Mouse (Mus musculus) megakaryocyte-erythroid progenitor cell, adult 5-6 weeks (primary cell): ENCODE measurements around the gene Dcaf6. TPM values are rescaled to one million over a fixed set of nuclear protein-coding genes. Genes with fewer than 3 reads are reported as not detected.

ENCODE experiments used
- ATAC-seq: replicated peaks from 2 replicates; pipeline ENCODE4 v1.8.0; 2016; ENCODE audit warnings: mild to moderate bottlenecking, inconsistent platforms; ENCODE audit not compliant: severe bottlenecking, poor library complexity, low FRiP score, low TSS enrichment
- total RNA-seq, 2 experiments: library from RNA; stranded (forward) in 1 of 2; stranded (reverse) in 1 of 2; fragments of 200-1000, 215-1000 nt in 1 of 2; fragments of >200 nt in 1 of 2; fragmentation: Nextera tagmentation in 1 of 2; gene quantifications; 2 replicates each; pipeline ENCODE4 v1.2.3; 2014 to 2017

The Dcaf6 gene
- total RNA-seq, 2 experiments from 2014 or later: 21.3 to 22.0 TPM

- ATAC-seq: 0 out of 2 replicates have a peak, but pooled peaks have one; percentile 26
Measured at GRCm38 (mm10) chr1:165438289-165439021, 21.8 kb downstream of the Dcaf6 start.

- ATAC-seq: no peak
Measured at GRCm38 (mm10) chr1:165432883-165433282, 27.4 kb downstream of the Dcaf6 start.

- peak; percentile 100 for ATAC-seq
Measured at GRCm38 (mm10) chr1:165426254-165426653, 34.0 kb downstream of the Dcaf6 start.

GRCm38 (mm10) chr1:165421357-165421915 is 38.8 kb downstream of the Dcaf6 start:
- ATAC-seq: no peak

GRCm38 (mm10) chr1:165396401-165396805 is 63.9 kb downstream of the Dcaf6 start:
- peak; percentile 91 for ATAC-seq

GRCm38 (mm10) chr1:165395940-165396339 is 64.3 kb downstream of the Dcaf6 start:
- ATAC-seq: peak; percentile 91

GRCm38 (mm10) chr1:165394836-165395235 is 65.4 kb downstream of the Dcaf6 start:
- peak; percentile 49 for ATAC-seq

- ATAC-seq: no peak
Measured at GRCm38 (mm10) chr1:165393033-165393432, 67.2 kb downstream of the Dcaf6 start.

GRCm38 (mm10) chr1:165388716-165389115 is 71.6 kb downstream of the Dcaf6 start:
- peak; percentile 61 for ATAC-seq

GRCm38 (mm10) chr1:165386525-165386923 is 73.8 kb downstream of the Dcaf6 start:
- no peak for ATAC-seq

- ATAC-seq: no peak
Measured at GRCm38 (mm10) chr1:165385810-165386524, 74.3 kb downstream of the Dcaf6 start.

- ATAC-seq: no peak
Measured at GRCm38 (mm10) chr1:165373839-165374238, 86.4 kb downstream of the Dcaf6 start.

GRCm38 (mm10) chr1:165370990-165371389 is 89.3 kb downstream of the Dcaf6 start:
- ATAC-seq: no peak

- 0 out of 2 replicates have a peak, but pooled peaks have one; percentile 61 for ATAC-seq
Measured at GRCm38 (mm10) chr1:165365057-165365456, 95.2 kb downstream of the Dcaf6 start.

- no peak for ATAC-seq
Measured at GRCm38 (mm10) chr1:165363271-165363670, 97.0 kb downstream of the Dcaf6 start.

- ATAC-seq: peak; percentile 94
Measured at GRCm38 (mm10) chr1:165356347-165356746, 103.9 kb downstream of the Dcaf6 start.

- ATAC-seq: no peak
Measured at GRCm38 (mm10) chr1:165348627-165349026, 111.6 kb downstream of the Dcaf6 start.

GRCm38 (mm10) chr1:165344453-165344852 is 115.8 kb downstream of the Dcaf6 start:
- ATAC-seq: no peak

GRCm38 (mm10) chr1:165342126-165342525 is 118.1 kb downstream of the Dcaf6 start:
- no peak for ATAC-seq

GRCm38 (mm10) chr1:165332797-165333196 is 127.5 kb downstream of the Dcaf6 start:
- no peak for ATAC-seq
